Mouse (Mus musculus): ENCODE measurements at regions not wholly inside any gene's neighbourhood (a gene's known extent, or its start where the extent isn't known, plus 50 kb on each side); places are given as distances from the start of the nearest gene placed in this dataset.

DNA sequence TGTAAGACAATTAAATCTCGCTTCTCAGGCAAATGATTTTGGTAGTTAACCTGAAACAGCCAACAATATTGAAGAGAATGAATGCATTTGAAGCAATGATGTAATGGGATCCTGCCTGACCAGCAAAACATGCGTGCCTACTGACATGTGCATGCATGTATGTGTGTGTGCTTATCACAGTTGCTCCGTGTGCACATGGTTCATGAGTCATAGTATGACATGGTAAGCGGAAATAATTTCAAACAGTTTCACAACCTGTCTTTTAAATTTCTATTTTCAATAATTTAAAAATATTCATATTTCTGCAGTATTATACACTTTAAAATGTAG, 436.8 kb upstream of the Ccnh start:
- H3K4me2 ChIP-seq (ENCODE audit: low read depth) = no peak overlapping the region
- peak; percentile 33; the same call in 1 of the 2 replicates for ATAC-seq
- peak overlapping the region; percentile 88 for H3K27ac ChIP-seq (ENCODE audit: low read depth, low read length)
- H3K4me1 ChIP-seq (ENCODE audit: insufficient read depth) = peaks cover 20% of the 10 kb centered on the region
- TF ChIP-seq CTCF (IDR thresholded peaks at IDR 0.05; ENCODE audit: low read depth) = no peak
- H3K36me3 ChIP-seq (ENCODE audit: insufficient read depth) = no peaks in the 10 kb centered on the region
- 27% methylated on average over 4 of the region's 4 CpGs for WGBS
- H3K27me3 ChIP-seq (ENCODE audit: insufficient read depth, low read length) = no peaks in the 10 kb centered on the region
- peak; percentile 68 for DNase-seq
- no peak overlapping the region for H3K9ac ChIP-seq
- no peak overlapping the region for H3K4me3 ChIP-seq (ENCODE audit: low read depth, low read length)
- H3K9me3 ChIP-seq (ENCODE audit: low read length) = no peaks in the 10 kb centered on the region

DNA sequence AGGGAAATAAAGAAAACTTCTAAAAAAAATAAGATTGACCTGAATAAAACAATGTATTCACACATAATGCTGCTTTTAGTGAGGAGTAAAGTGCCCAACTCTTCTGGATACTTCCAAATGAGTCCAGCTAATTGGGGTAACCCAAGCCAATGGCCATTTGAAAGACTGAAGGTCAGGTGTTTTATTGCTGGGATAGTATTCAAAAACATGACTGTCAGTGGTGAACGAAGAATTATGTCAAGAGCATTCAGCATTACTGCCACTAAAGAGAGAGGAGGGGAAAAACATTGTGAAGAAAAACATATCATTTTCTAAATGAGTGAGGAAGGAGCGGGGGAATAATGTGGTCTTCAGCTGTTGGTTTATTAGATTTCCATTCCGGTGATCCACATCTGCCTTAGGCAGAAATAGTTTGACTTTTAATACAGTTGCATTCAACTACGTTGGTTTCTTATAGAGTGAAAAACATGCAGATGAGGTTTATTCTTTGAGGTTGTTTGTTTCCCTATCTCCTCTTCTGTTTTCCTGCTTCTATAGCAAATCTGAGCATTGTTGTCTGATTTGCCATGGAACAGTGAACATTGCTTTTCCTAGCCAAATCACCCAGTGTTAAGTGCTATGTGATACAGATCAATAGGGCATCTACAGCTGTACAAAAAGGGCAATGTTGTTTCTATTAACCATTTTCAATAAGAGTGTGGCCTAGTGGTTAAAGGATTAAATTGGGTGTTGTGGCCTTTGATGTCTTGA, 435.3 kb upstream of the Ccnh start:
- ATAC-seq (no peak), DNase-seq (peak; percentile 60)
- Histone ChIP-seq H3K36me3 (ENCODE audit: insufficient read depth) (no peaks in the 10 kb centered on the region), H3K9me3 (ENCODE audit: low read length) (no peaks in the 10 kb centered on the region), H3K27me3 (ENCODE audit: insufficient read depth, low read length) (no peaks in the 10 kb centered on the region), H3K4me3 (ENCODE audit: low read depth, low read length) (no peak overlapping the region), H3K4me2 (ENCODE audit: low read depth) (no peak overlapping the region), H3K9ac (no peak overlapping the region), H3K4me1 (ENCODE audit: insufficient read depth) (peaks cover 20% of the 10 kb centered on the region), H3K27ac (ENCODE audit: low read depth, low read length) (peak overlapping the region; percentile 92)
- WGBS = 22% methylated on average over 4 of the region's 4 CpGs
- no peak for TF ChIP-seq CTCF (IDR thresholded peaks at IDR 0.05; ENCODE audit: low read depth)

DNA sequence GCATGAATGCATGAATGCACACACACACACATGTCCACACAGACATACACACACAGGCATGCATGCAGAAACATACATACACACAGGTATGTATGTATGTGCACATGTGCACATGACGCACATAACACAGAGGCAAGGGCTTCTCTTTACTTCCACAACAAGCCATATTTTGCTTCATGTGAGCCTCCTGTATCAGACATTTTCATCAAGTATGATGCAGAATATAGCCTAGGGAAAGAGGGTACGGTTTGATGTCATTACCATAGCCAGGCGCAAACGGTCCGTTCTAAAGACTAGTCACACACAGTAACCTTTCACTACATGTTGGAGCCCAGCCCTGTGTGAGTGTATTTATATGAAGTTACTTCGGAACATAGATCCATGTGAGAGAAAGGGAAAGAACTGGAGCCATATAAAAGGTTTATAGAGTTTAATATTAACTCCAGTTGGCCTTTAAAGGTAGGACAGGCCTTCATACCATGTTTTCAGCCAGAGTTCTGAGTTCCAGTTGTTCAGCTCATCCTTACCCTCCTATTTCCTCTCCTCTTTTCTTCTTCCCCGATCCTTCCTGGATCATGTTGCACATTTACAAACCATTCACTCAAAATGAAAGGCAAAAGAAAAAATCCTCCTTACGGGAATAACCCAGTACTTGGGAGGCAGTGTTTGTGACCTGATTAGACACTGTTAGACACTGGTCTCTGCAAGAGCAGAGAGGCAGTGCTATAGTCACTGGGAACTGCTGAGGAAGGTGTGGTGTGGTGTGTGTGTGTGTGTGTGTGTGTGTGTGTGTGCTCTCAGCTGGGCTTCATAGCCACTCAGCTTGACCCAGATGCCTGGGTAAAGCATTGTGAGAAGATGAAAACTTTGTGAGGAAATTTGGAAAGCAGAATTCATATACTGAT, 434.1 kb upstream of the Ccnh start:
- H3K4me3 ChIP-seq (ENCODE audit: low read depth, low read length) = no peak overlapping the region
- peak overlapping the region; percentile 92 for H3K27ac ChIP-seq (ENCODE audit: low read depth, low read length)
- DNase-seq (peak; percentile 63), ATAC-seq (no peak)
- no peaks in the 10 kb centered on the region for H3K36me3 ChIP-seq (ENCODE audit: insufficient read depth)
- H3K9ac ChIP-seq = peak overlapping the region; percentile 26
- H3K4me1 ChIP-seq (ENCODE audit: insufficient read depth) = peaks cover 20% of the 10 kb centered on the region
- no peaks in the 10 kb centered on the region for H3K27me3 ChIP-seq (ENCODE audit: insufficient read depth, low read length)
- 42% methylated on average over 8 of the region's 8 CpGs for WGBS
- no peak for TF ChIP-seq CTCF (IDR thresholded peaks at IDR 0.05; ENCODE audit: low read depth)
- no peaks in the 10 kb centered on the region for H3K9me3 ChIP-seq (ENCODE audit: low read length)
- H3K4me2 ChIP-seq (ENCODE audit: low read depth) = peak overlapping the region; percentile 8

DNA sequence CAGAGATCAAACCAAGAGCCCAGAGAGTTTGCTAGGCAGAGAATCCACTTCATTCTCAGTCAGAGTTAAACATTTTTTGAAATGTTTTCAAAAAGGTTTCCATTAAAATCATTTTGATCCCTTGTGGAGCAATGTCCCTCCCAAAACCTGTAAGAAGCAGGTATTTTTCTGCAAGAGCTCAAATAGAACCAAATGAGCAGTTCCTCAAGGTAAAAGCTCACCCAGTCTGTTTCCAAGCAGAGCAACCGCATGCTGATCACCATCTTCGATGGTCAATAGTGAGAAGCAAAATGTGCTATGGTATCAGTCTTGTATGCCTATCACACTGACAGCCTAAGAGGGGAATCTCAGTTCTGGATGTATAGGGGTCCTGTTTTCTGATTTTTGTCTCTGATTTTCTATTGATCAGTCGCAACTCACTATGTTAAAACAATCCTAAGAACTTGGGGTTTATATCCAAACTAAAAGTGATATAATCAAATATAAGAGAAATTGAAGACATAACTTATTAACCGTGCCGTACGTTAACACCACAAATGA, 432.3 kb upstream of the Ccnh start:
- 39% methylated on average over 6 of the region's 6 CpGs for WGBS
- H3K36me3 ChIP-seq (ENCODE audit: insufficient read depth) = no peaks in the 10 kb centered on the region
- H3K27me3 ChIP-seq (ENCODE audit: insufficient read depth, low read length) = no peaks in the 10 kb centered on the region
- ATAC-seq (no peak), DNase-seq (peak; percentile 74)
- TF ChIP-seq CTCF (IDR thresholded peaks at IDR 0.05; ENCODE audit: low read depth) = no peak
- peak overlapping the region; percentile 92 for H3K27ac ChIP-seq (ENCODE audit: low read depth, low read length)
- H3K4me3 ChIP-seq (ENCODE audit: low read depth, low read length) = no peak overlapping the region
- H3K9ac ChIP-seq = peak overlapping the region; percentile 45
- H3K9me3 ChIP-seq (ENCODE audit: low read length) = no peaks in the 10 kb centered on the region
- H3K4me1 ChIP-seq (ENCODE audit: insufficient read depth) = peaks cover 15% of the 10 kb centered on the region
- peak overlapping the region; percentile 25 for H3K4me2 ChIP-seq (ENCODE audit: low read depth)

DNA sequence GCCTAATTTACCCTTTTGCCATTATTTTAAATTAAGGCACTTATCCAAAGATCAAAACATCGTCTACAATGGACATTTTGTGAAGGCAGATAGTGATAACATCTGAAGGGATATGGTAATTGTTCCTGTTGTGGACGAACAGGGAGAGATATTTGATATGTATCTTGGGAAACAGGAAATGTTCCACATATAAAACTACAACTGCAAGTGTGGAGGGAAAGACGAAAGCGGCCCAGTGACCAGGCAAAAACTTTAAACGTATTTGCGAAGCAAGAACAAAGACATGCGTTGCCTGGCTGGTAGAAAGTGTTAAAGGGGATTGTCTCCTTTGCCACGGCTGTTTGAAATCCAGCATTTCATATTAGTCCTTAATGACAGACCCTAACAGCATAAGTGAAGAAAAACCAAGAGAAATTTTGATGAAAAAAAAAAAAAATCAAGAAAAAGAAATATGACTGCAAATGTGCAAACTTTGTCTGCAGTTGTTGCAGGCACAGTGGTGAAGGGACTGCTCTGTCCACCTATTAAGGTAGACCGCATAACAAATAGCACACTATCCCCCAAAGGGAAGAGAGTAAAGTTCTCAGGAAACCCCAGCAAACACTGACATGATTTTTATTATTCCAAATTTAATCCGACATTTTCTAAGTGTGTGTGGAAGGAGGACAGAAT, 431.2 kb upstream of the Ccnh start:
- ATAC-seq = 0 out of 2 replicates have a peak, but pooled peaks have one; percentile 2
- TF ChIP-seq CTCF (IDR thresholded peaks at IDR 0.05; ENCODE audit: low read depth) = no peak
- Histone ChIP-seq H3K27me3 (ENCODE audit: insufficient read depth, low read length) (no peaks in the 10 kb centered on the region), H3K4me2 (ENCODE audit: low read depth) (peak overlapping the region; percentile 42), H3K36me3 (ENCODE audit: insufficient read depth) (no peaks in the 10 kb centered on the region), H3K9me3 (ENCODE audit: low read length) (no peaks in the 10 kb centered on the region), H3K27ac (ENCODE audit: low read depth, low read length) (peak overlapping the region; percentile 92), H3K4me3 (ENCODE audit: low read depth, low read length) (peak overlapping the region; percentile 18), H3K4me1 (ENCODE audit: insufficient read depth) (peaks cover 15% of the 10 kb centered on the region), H3K9ac (peak overlapping the region; percentile 54)
- DNase-seq = peak; percentile 73
- 10% methylated on average over 10 of the region's 10 CpGs for WGBS

DNA sequence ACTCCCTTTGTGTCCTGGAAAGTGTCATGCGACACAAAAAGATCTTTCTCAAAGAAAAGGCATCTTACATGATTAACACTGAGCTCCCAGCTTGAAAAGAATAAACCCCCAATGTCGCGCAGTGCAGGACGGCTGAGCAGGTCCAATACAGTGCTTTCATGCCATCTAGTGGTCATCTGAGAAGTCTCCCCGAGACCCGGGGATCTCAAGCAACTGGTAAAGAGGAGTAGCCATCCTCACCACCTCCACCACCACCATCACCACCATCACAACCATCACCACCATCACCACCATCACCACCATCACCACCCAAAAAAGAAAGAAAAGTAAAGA, 430.7 kb upstream of the Ccnh start:
- ATAC-seq = peak; percentile 96
- WGBS = 0% methylated on average over 6 of the region's 6 CpGs
- H3K4me3 ChIP-seq (ENCODE audit: low read depth, low read length) = peak overlapping the region; percentile 18; the same call in 1 of the 2 replicates

More for the DNA sequence above, 430.7 kb upstream of the Ccnh start:
- DNase-seq = peak; percentile 96
- peak overlapping the region; percentile 92 for H3K27ac ChIP-seq (ENCODE audit: low read depth, low read length)
- H3K9ac ChIP-seq = peak overlapping the region; percentile 54
- H3K27me3 ChIP-seq (ENCODE audit: insufficient read depth, low read length) = no peaks in the 10 kb centered on the region
- peak; percentile 95 for TF ChIP-seq CTCF (IDR thresholded peaks at IDR 0.05; ENCODE audit: low read depth)
- no peaks in the 10 kb centered on the region for H3K36me3 ChIP-seq (ENCODE audit: insufficient read depth)
- H3K4me2 ChIP-seq (ENCODE audit: low read depth) = peak overlapping the region; percentile 42
- H3K9me3 ChIP-seq (ENCODE audit: low read length) = no peaks in the 10 kb centered on the region
- peaks cover 15% of the 10 kb centered on the region for H3K4me1 ChIP-seq (ENCODE audit: insufficient read depth)

All from forebrain, postnatal 0 days (tissue).